Mouse (Mus musculus): ENCODE results near the gene Duoxa2.

DNA sequence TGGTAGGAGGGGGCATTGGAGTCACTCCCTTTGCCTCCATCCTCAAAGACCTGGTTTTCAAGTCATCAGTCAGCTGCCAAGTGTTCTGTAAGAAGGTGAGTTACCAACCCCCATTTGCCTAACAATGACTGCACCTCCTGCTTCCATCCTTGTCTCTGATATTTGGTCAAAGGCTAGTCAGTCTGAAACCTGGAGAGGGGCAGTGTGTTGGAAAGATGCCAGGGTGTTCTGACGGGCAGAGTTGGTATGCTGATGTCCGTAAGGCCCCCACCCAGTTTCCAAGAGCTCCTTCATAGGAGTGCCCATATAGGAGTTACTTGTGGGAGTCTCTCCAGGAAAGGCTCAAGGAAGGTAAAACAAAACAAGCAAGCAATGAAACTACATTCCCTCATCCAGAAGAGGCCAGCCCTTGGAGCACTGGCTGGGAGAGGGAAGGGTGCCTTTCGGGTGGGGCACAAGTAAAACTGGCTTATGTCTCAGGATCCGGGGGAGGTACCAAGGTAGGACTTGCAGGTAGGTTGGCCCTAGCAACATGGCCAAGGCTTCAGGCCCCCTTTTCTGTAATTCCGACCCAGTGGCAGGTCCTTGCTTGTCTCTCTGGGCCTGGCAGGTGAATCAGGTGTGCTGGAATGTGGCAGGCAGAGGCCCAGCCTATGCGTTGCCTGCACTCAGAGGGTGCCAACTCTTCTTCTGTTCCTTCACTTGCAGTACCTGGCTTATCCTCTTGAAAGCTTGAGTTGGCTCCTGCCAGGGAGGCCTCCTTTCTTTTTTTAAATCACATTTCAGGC is 46.6 kb downstream of the Duoxa2 start:
- TF ChIP-seq GATA1 (IDR thresholded peaks at IDR 0.05; ENCODE audit: borderline replicate concordance, low read length) (no peak), FLI1 (IDR thresholded peaks at IDR 0.05; ENCODE audit: low read length) (no peak)

Data from megakaryocyte, embryonic 14.5 days (primary cell).